Comparison of ENCODE assay signal across 12 mouse cellular contexts in genomic region chr15:97517926-97518325, GRCm38 (mm10).
DNase-seq lines count a peak whose midpoint lies in the region; ATAC-seq lines count a peak whose summit lies in the region.
"Had no signal": no experiment of that assay in that cellular context is flagged by ENCODE, and none has a peak within 500 bp of the region (broad histone marks: within the 10 kb centered on the region; RNA-seq: fewer than 3 reads in every experiment).

No protein-coding gene starts in this region.

- H3K4me1 ChIP-seq in kidney, embryonic 16.5 days (ENCODE audit: insufficient read depth, low read length): no peaks in the 10 kb centered on the region
- H3K4me1 ChIP-seq in midbrain, embryonic 12.5 days: no peaks in the 10 kb centered on the region
- H3K4me1 ChIP-seq: embryonic facial prominence, embryonic 15.5 days; lung, embryonic 15.5 days had no signal

- no peak for DNase-seq in kidney, adult 8-10 months
- DNase-seq in adrenal gland, adult 2 months: peak; percentile 36
- DNase-seq in embryo, embryonic 10.5 days (ENCODE audit: low spot score): peak; percentile 34
- no peak for DNase-seq in lung, adult 18-20 months
- no peak for DNase-seq in gastrocnemius, adult 18-20 months (ENCODE audit: low spot score)
- no peak for DNase-seq in left cerebral cortex, postnatal 14 days (ENCODE audit: low spot score in 2 of 2)
- DNase-seq: heart, adult 2 months had no signal

- H3K9me3 ChIP-seq in kidney, embryonic 16.5 days (ENCODE audit: low read length): no peaks in the 10 kb centered on the region
- H3K9me3 ChIP-seq in midbrain, embryonic 12.5 days: no peaks in the 10 kb centered on the region
- H3K9me3 ChIP-seq: embryonic facial prominence, embryonic 15.5 days; lung, embryonic 15.5 days had no signal

- ATAC-seq in kidney, embryonic 16.5 days (ENCODE audit: low FRiP score, low TSS enrichment): peak; percentile 76; the same call in 1 of the 2 replicates
- no peak for ATAC-seq in midbrain, embryonic 12.5 days (ENCODE audit: low FRiP score, low read depth)

- H3K9ac ChIP-seq in kidney, embryonic 16.5 days (replicated peaks; ENCODE audit: low read length): no peak overlapping the region
- H3K9ac ChIP-seq in midbrain, embryonic 12.5 days (replicated peaks): no peak overlapping the region
- H3K9ac ChIP-seq: embryonic facial prominence, embryonic 15.5 days; lung, embryonic 15.5 days had no signal

- no peak overlapping the region for H3K27ac ChIP-seq in kidney, embryonic 16.5 days (ENCODE audit: low read length)
- H3K27ac ChIP-seq in midbrain, embryonic 12.5 days (replicated peaks): peak overlapping the region; percentile 20; the same call in 1 of the 2 replicates
- H3K27ac ChIP-seq: embryonic facial prominence, embryonic 15.5 days; heart, adult 2 months; lung, embryonic 15.5 days; stomach, postnatal 0 days had no signal

- H3K36me3 ChIP-seq in kidney, embryonic 16.5 days (ENCODE audit: insufficient read depth, low read length): no peaks in the 10 kb centered on the region
- no peaks in the 10 kb centered on the region for H3K36me3 ChIP-seq in midbrain, embryonic 12.5 days
- H3K36me3 ChIP-seq: embryonic facial prominence, embryonic 15.5 days; lung, embryonic 15.5 days had no signal

- intact Hi-C loops in left cerebral cortex, postnatal 14 days (cut with DNase I): no loop called here

- no peak overlapping the region for H3K4me3 ChIP-seq in kidney, embryonic 16.5 days (ENCODE audit: low read length)
- H3K4me3 ChIP-seq in midbrain, embryonic 12.5 days: no peak overlapping the region
- H3K4me3 ChIP-seq: embryonic facial prominence, embryonic 15.5 days; heart, adult 2 months; lung, embryonic 15.5 days had no signal

- 23% methylated on average over 10 of the region's 10 CpGs for WGBS in kidney, embryonic 16.5 days
- whole genome bisulfite sequencing in midbrain, embryonic 12.5 days: 60% methylated on average over 10 of the region's 10 CpGs

- no peak overlapping the region for H3K4me2 ChIP-seq in kidney, embryonic 16.5 days (replicated peaks; ENCODE audit: low read depth, low read length)
- H3K4me2 ChIP-seq in midbrain, embryonic 12.5 days (replicated peaks): no peak overlapping the region
- H3K4me2 ChIP-seq: embryonic facial prominence, embryonic 15.5 days; lung, embryonic 15.5 days had no signal

- no peaks in the 10 kb centered on the region for H3K27me3 ChIP-seq in kidney, embryonic 16.5 days (ENCODE audit: insufficient read depth, low read length)
- no peaks in the 10 kb centered on the region for H3K27me3 ChIP-seq in midbrain, embryonic 12.5 days
- H3K27me3 ChIP-seq: embryonic facial prominence, embryonic 15.5 days; lung, embryonic 15.5 days had no signal

Comparison
In these comparisons a context has a peak if more than half of its experiments do, and no peak if none do; other contexts are left out.
1. DNase-seq: peak in adrenal gland, adult 2 months (single experiment) and embryo, embryonic 10.5 days (single experiment); none in kidney, adult 8-10 months (0 of 2), lung, adult 18-20 months (0 of 2), gastrocnemius, adult 18-20 months (single experiment) and left cerebral cortex, postnatal 14 days (0 of 2).